Mouse (Mus musculus) embryonic facial prominence, embryonic 10.5 days (tissue): ENCODE measurements at regions not wholly inside any gene's neighbourhood (a gene's known extent, or its start where the extent isn't known, plus 50 kb on each side); places are given as distances from the start of the nearest gene placed in this dataset.

Experiments
- DNase-seq: peaks from one replicate; pipeline ENCODE4 v3.0.0-alpha.2; 2017; ENCODE audit warnings: low spot score
- H3K27ac ChIP-seq: fragments of 300-500 bp; sonication (generic); replicated peaks from 2 replicates; pipeline ENCODE4 v1.5.1; 2016; ENCODE audit warnings: mild to moderate bottlenecking
- H3K27me3 ChIP-seq: fragments of 300-500 bp; sonication (generic); replicated peaks from 2 replicates; pipeline ENCODE4 v1.6.1; 2016; ENCODE audit warnings: low read depth, mild to moderate bottlenecking; ENCODE audit not compliant: poor library complexity, severe bottlenecking
- H3K36me3 ChIP-seq: fragments of 300-500 bp; sonication (generic); replicated peaks from 2 replicates; pipeline ENCODE4 v1.6.1; 2016; ENCODE audit warnings: mild to moderate bottlenecking, moderate library complexity
- H3K4me1 ChIP-seq: fragments of 300-500 bp; sonication (generic); 2 replicates; pipeline ENCODE4 v1.6.1; 2016
- H3K4me3 ChIP-seq: fragments of 300-500 bp; sonication (generic); 2 replicates; pipeline ENCODE4 v1.5.1; 2016; ENCODE audit warnings: mild to moderate bottlenecking, moderate library complexity
- H3K9me3 ChIP-seq: fragments of 300-500 bp; sonication (generic); 2 replicates; pipeline ENCODE4 v1.6.1; 2016; ENCODE audit warnings: mild to moderate bottlenecking
- WGBS: fragments of 180-500 bp; shearing (Covaris S2); methylation state at CpG from one replicate; pipeline ENCODE4 v1.1.7; 2016; 5-methylcytosine and 5-hydroxymethylcytosine counted together

- Histone ChIP-seq H3K27me3 (0 out of 2 replicates have a peak, but pooled peaks cover 4% of the 10 kb centered on the region), H3K4me3 (no peak overlapping the region), H3K27ac (peak overlapping the region; percentile 75), H3K36me3 (no peaks in the 10 kb centered on the region), H3K9me3 (no peaks in the 10 kb centered on the region), H3K4me1 (peaks cover 57% of the 10 kb centered on the region)
- DNase-seq = no peak
- WGBS = 60% methylated on average over 10 of the region's 10 CpGs
These were observed 553.6 kb downstream of the Bnc2 start for GRCm38 (mm10) chr4:84121442-84121841.

GRCm38 (mm10) chr4:84126400-84126799 lies 548.7 kb downstream of the Bnc2 start:
- H3K4me1 ChIP-seq = peaks cover 37% of the 10 kb centered on the region
- DNase-seq = no peak
- peak overlapping the region; percentile 21; the same call in 1 of the 2 replicates for H3K27ac ChIP-seq
- no peaks in the 10 kb centered on the region for H3K9me3 ChIP-seq
- no peaks in the 10 kb centered on the region for H3K36me3 ChIP-seq
- no peak overlapping the region for H3K4me3 ChIP-seq
- H3K27me3 ChIP-seq = 0 out of 2 replicates have a peak, but pooled peaks cover 4% of the 10 kb centered on the region
- 76% methylated on average over 4 of the region's 4 CpGs for WGBS

GRCm38 (mm10) chr4:84127380-84127779 lies 547.7 kb downstream of the Bnc2 start:
- Histone ChIP-seq H3K9me3 (no peaks in the 10 kb centered on the region), H3K4me3 (no peak overlapping the region), H3K36me3 (no peaks in the 10 kb centered on the region), H3K4me1 (peaks cover 42% of the 10 kb centered on the region), H3K27ac (no peak overlapping the region), H3K27me3 (no peaks in the 10 kb centered on the region)
- WGBS = 75% methylated on average over 2 of the region's 2 CpGs
- DNase-seq = no peak

- Histone ChIP-seq H3K4me3 (no peak overlapping the region), H3K4me1 (peaks cover 44% of the 10 kb centered on the region), H3K27ac (no peak overlapping the region; the same call in 1 of the 2 replicates), H3K9me3 (no peaks in the 10 kb centered on the region), H3K27me3 (no peaks in the 10 kb centered on the region), H3K36me3 (no peaks in the 10 kb centered on the region)
- DNase-seq = no peak
- whole genome bisulfite sequencing = 79% methylated on average over 7 of the region's 7 CpGs
These were observed 544.1 kb downstream of the Bnc2 start for GRCm38 (mm10) chr4:84130840-84131547.

- DNase-seq = peak; percentile 35
These were observed 539.3 kb downstream of the Bnc2 start for GRCm38 (mm10) chr4:84135740-84136139.

GRCm38 (mm10) chr4:84137171-84137919 lies 537.7 kb downstream of the Bnc2 start:
- H3K36me3 ChIP-seq = no peaks in the 10 kb centered on the region
- H3K4me3 ChIP-seq = no peak overlapping the region
- peaks cover 44% of the 10 kb centered on the region for H3K4me1 ChIP-seq
- WGBS = 71% methylated on average over 14 of the region's 14 CpGs
- H3K9me3 ChIP-seq = no peaks in the 10 kb centered on the region
- no peak overlapping the region; the same call in 1 of the 2 replicates for H3K27ac ChIP-seq
- no peaks in the 10 kb centered on the region for H3K27me3 ChIP-seq
- DNase-seq = peak; percentile 50

More at GRCm38 (mm10) chr4:84135740-84136139, 539.3 kb downstream of the Bnc2 start:
- Histone ChIP-seq H3K27me3 (no peaks in the 10 kb centered on the region), H3K27ac (0 out of 2 replicates have a peak overlapping the region, but pooled peaks have one; percentile 3), H3K4me3 (no peak overlapping the region), H3K4me1 (peaks cover 58% of the 10 kb centered on the region), H3K36me3 (no peaks in the 10 kb centered on the region), H3K9me3 (no peaks in the 10 kb centered on the region)
- 57% methylated on average over 10 of the region's 10 CpGs for WGBS

- Histone ChIP-seq H3K9me3 (no peaks in the 10 kb centered on the region), H3K27ac (0 out of 2 replicates have a peak overlapping the region, but pooled peaks have one; percentile 1), H3K4me1 (peaks cover 25% of the 10 kb centered on the region), H3K27me3 (no peaks in the 10 kb centered on the region), H3K4me3 (no peak overlapping the region), H3K36me3 (no peaks in the 10 kb centered on the region)
- no peak for DNase-seq
- WGBS = 87% methylated on average over 13 of the region's 13 CpGs
These were observed 525.7 kb downstream of the Bnc2 start for GRCm38 (mm10) chr4:84149149-84150050.

GRCm38 (mm10) chr4:84150698-84151097 lies 524.4 kb downstream of the Bnc2 start:
- Histone ChIP-seq H3K27me3 (no peaks in the 10 kb centered on the region), H3K4me1 (peaks cover 25% of the 10 kb centered on the region), H3K27ac (no peak overlapping the region), H3K36me3 (no peaks in the 10 kb centered on the region), H3K9me3 (no peaks in the 10 kb centered on the region), H3K4me3 (no peak overlapping the region)
- 55% methylated on average over 3 of the region's 3 CpGs for WGBS
- no peak for DNase-seq

GRCm38 (mm10) chr4:84151247-84151646 lies 523.8 kb downstream of the Bnc2 start:
- Histone ChIP-seq H3K36me3 (no peaks in the 10 kb centered on the region), H3K9me3 (no peaks in the 10 kb centered on the region), H3K27ac (peak overlapping the region; percentile 49; the same call in 1 of the 2 replicates), H3K4me1 (peaks cover 25% of the 10 kb centered on the region), H3K4me3 (no peak overlapping the region), H3K27me3 (no peaks in the 10 kb centered on the region)
- 88% methylated on average over 9 of the region's 9 CpGs for WGBS
- no peak for DNase-seq

- Histone ChIP-seq H3K4me1 (peaks cover 25% of the 10 kb centered on the region), H3K27ac (peak overlapping the region; percentile 49), H3K9me3 (no peaks in the 10 kb centered on the region), H3K4me3 (no peak overlapping the region), H3K27me3 (no peaks in the 10 kb centered on the region), H3K36me3 (no peaks in the 10 kb centered on the region)
- DNase-seq = no peak
- 46% methylated on average over 6 of the region's 6 CpGs for WGBS
These were observed 523.1 kb downstream of the Bnc2 start for GRCm38 (mm10) chr4:84151971-84152450.

GRCm38 (mm10) chr4:84153571-84153970 lies 521.5 kb downstream of the Bnc2 start:
- no peak for DNase-seq
- Histone ChIP-seq H3K9me3 (no peaks in the 10 kb centered on the region), H3K27me3 (no peaks in the 10 kb centered on the region), H3K36me3 (no peaks in the 10 kb centered on the region), H3K27ac (no peak overlapping the region), H3K4me1 (peaks cover 25% of the 10 kb centered on the region), H3K4me3 (no peak overlapping the region)
- 96% methylated on average over 9 of the region's 9 CpGs for WGBS
